Mouse (Mus musculus) thymus, adult 2 months (tissue): ENCODE results near the gene Dgki.

ENCODE experiments used
- CTCF ChIP-seq: fragments of 200-500 bp; IDR thresholded peaks from 2 replicates; pipeline ENCODE4 v1.5.1; 2012; ENCODE audit warnings: mild to moderate bottlenecking, control low read depth, low read length, moderate library complexity, borderline replicate concordance; ENCODE audit not compliant: control insufficient read depth, poor library complexity, insufficient read depth; ENCODE audit errors: extremely low read depth
- POLR2A ChIP-seq: fragments of 200-500 bp; IDR thresholded peaks from 2 replicates; pipeline ENCODE4 v1.6.1; 2012; ENCODE audit warnings: mild to moderate bottlenecking, low read length, control low read depth, moderate library complexity; ENCODE audit not compliant: control insufficient read depth, poor library complexity, insufficient read depth; ENCODE audit errors: extremely low read depth

- no peak for TF ChIP-seq POLR2A
- TF ChIP-seq CTCF = no peak
Observed at GRCm38 (mm10) chr6:37261236-37261852, 38.6 kb downstream of the Dgki start.
